Mouse (Mus musculus): Measurements from ENCODE around the gene AC153137.1. TPM values are rescaled to one million over a fixed set of nuclear protein-coding genes. Genes with fewer than 3 reads are reported as not detected.

AC153137.1 gene
- total and polyA plus RNA-seq, 3 experiments = not detected

GRCm38 (mm10) chr1:30948361-30948949, 29.3 kb downstream of the AC153137.1 start:
- Histone ChIP-seq H3K27me3 (ENCODE audit: control insufficient read depth in 1 of 2, insufficient read depth in 2 of 2, low read length in 2 of 2) (no peaks in the 10 kb centered on the region), H3K79me2 (ENCODE audit: control insufficient read depth, insufficient read depth, low read length, poor library complexity) (peaks cover 23% of the 10 kb centered on the region), H3K9me3 (replicated peaks; ENCODE audit: insufficient read depth, low read length) (no peaks in the 10 kb centered on the region), H3K27ac (ENCODE audit: control insufficient read depth, low read depth, low read length) (peak overlapping the region; percentile 76), H3K36me3 (ENCODE audit: control insufficient read depth in 1 of 2, insufficient read depth in 2 of 2, low read length in 2 of 2) (peaks cover 15 to 17% of the 10 kb centered on the region in 2 experiments), H3K4me3 (ENCODE audit: control insufficient read depth in 1 of 2, insufficient read depth in 1 of 2, low read depth in 2 of 2, low read length in 2 of 2) (peak overlapping the region; percentile 82 to 96), H3K4me1 (ENCODE audit: control insufficient read depth in 1 of 2, insufficient read depth in 2 of 2, low read length in 2 of 2) (peaks cover 0 to 3% of the 10 kb centered on the region in 2 experiments; a peak in 1 of 4 replicates), H3K9ac (ENCODE audit: control insufficient read depth, low read depth, low read length, poor library complexity, severe bottlenecking) (peak overlapping the region; percentile 97)
- peak; percentile 19 to 61 (median 21); a peak in 4 of 6 replicates for TF ChIP-seq CTCF (IDR thresholded peaks at IDR 0.05 in 2 of 3, conservative IDR thresholded peaks at IDR 0.05 in 1 of 3; ENCODE audit: control insufficient read depth in 1 of 3, insufficient read depth in 1 of 3, low read depth in 2 of 3, low read length in 3 of 3, poor library complexity in 1 of 3, severe bottlenecking in 1 of 3)
- TF ChIP-seq TBP (IDR thresholded peaks at IDR 0.05; ENCODE audit: low read depth, low read length) = peak; percentile 37; the same call in 1 of the 2 replicates
- TF ChIP-seq ZNF384 (IDR thresholded peaks at IDR 0.05; ENCODE audit: low read depth, low read length) = peak; percentile 85
- TF ChIP-seq HCFC1 (IDR thresholded peaks at IDR 0.05; ENCODE audit: low read depth, low read length) = peak; percentile 63
- peak; percentile 61 for TF ChIP-seq MXI1 (IDR thresholded peaks at IDR 0.05; ENCODE audit: low read depth, low read length)
- peak; percentile 77 for TF ChIP-seq SIN3A (IDR thresholded peaks at IDR 0.05; ENCODE audit: low read length)
- TF ChIP-seq TAL1 (IDR thresholded peaks at IDR 0.05; ENCODE audit: low read length) = no peak
- peak; percentile 1; the same call in 1 of the 2 replicates for TF ChIP-seq RAD21 (IDR thresholded peaks at IDR 0.05; ENCODE audit: low read depth, low read length)
- TF ChIP-seq SMC3 (IDR thresholded peaks at IDR 0.05; ENCODE audit: low read depth, low read length) = no peak
- peak; percentile 80 for DNase-seq (ENCODE audit: low read depth, low spot score)

GRCm38 (mm10) chr1:30945136-30945535, 32.6 kb downstream of the AC153137.1 start:
- Histone ChIP-seq H3K4me1 (ENCODE audit: control insufficient read depth in 1 of 2, insufficient read depth in 2 of 2, low read length in 2 of 2) (peaks cover 0 to 3% of the 10 kb centered on the region in 2 experiments; a peak in 1 of 4 replicates), H3K9ac (ENCODE audit: control insufficient read depth, low read depth, low read length, poor library complexity, severe bottlenecking) (no peak overlapping the region), H3K36me3 (ENCODE audit: control insufficient read depth in 1 of 2, insufficient read depth in 2 of 2, low read length in 2 of 2) (peaks cover 11 to 17% of the 10 kb centered on the region in 2 experiments), H3K4me3 (ENCODE audit: control insufficient read depth in 1 of 2, insufficient read depth in 1 of 2, low read depth in 2 of 2, low read length in 2 of 2) (no peak overlapping the region), H3K79me2 (ENCODE audit: control insufficient read depth, insufficient read depth, low read length, poor library complexity) (peaks cover 23% of the 10 kb centered on the region), H3K27ac (ENCODE audit: control insufficient read depth, low read depth, low read length) (no peak overlapping the region), H3K27me3 (ENCODE audit: control insufficient read depth in 1 of 2, insufficient read depth in 2 of 2, low read length in 2 of 2) (no peaks in the 10 kb centered on the region), H3K9me3 (replicated peaks; ENCODE audit: insufficient read depth, low read length) (no peaks in the 10 kb centered on the region)
- TF ChIP-seq MAZ (IDR thresholded peaks at IDR 0.05; ENCODE audit: low read depth, low read length) = no peak
- TF ChIP-seq TAL1 (IDR thresholded peaks at IDR 0.05; ENCODE audit: low read length) = no peak
- TF ChIP-seq KAT2A (conservative IDR thresholded peaks at IDR 0.05; ENCODE audit: low read depth, low read length) = no peak
- TF ChIP-seq SIN3A (IDR thresholded peaks at IDR 0.05; ENCODE audit: low read length) = no peak
- TF ChIP-seq RCOR1 (IDR thresholded peaks at IDR 0.05; ENCODE audit: low read depth, low read length) = no peak
- no peak for TF ChIP-seq MYB (IDR thresholded peaks at IDR 0.05; ENCODE audit: low read depth, low read length)
- no peak for TF ChIP-seq RAD21 (IDR thresholded peaks at IDR 0.05; ENCODE audit: low read depth, low read length)
- no peak for DNase-seq (ENCODE audit: low read depth, low spot score)

GRCm38 (mm10) chr1:30940571-30940970, 37.2 kb downstream of the AC153137.1 start:
- Histone ChIP-seq H3K27me3 (ENCODE audit: control insufficient read depth in 1 of 2, insufficient read depth in 2 of 2, low read length in 2 of 2) (no peaks in the 10 kb centered on the region), H3K4me3 (ENCODE audit: control insufficient read depth in 1 of 2, insufficient read depth in 1 of 2, low read depth in 2 of 2, low read length in 2 of 2) (no peak overlapping the region)
- DNase-seq (ENCODE audit: low read depth, low spot score) = no peak
- TF ChIP-seq ELF1 (IDR thresholded peaks at IDR 0.05; ENCODE audit: low read depth, low read length) (no peak), SIN3A (IDR thresholded peaks at IDR 0.05; ENCODE audit: low read length) (no peak), ZKSCAN1 (IDR thresholded peaks at IDR 0.05; ENCODE audit: low read depth, low read length) (no peak), CHD2 (IDR thresholded peaks at IDR 0.05; ENCODE audit: low read length) (no peak), ETS1 (IDR thresholded peaks at IDR 0.05; ENCODE audit: low read depth, low read length) (no peak), ZC3H11A (IDR thresholded peaks at IDR 0.05; ENCODE audit: low read depth, low read length) (no peak), ZMIZ1 (IDR thresholded peaks at IDR 0.05; ENCODE audit: low read depth, low read length) (no peak), USF1 (IDR thresholded peaks at IDR 0.05; ENCODE audit: low read depth, low read length) (no peak), MAFK (IDR thresholded peaks at IDR 0.05; ENCODE audit: borderline replicate concordance, low read depth, low read length) (no peak), GATA1 (IDR thresholded peaks at IDR 0.05; ENCODE audit: low read depth, low read length) (no peak), USF2 (IDR thresholded peaks at IDR 0.05; ENCODE audit: borderline replicate concordance in 1 of 2, insufficient read depth in 1 of 2, low read depth in 1 of 2, low read length in 2 of 2) (no peak), ZNF384 (IDR thresholded peaks at IDR 0.05; ENCODE audit: low read depth, low read length) (no peak), NRF1 (IDR thresholded peaks at IDR 0.05; ENCODE audit: insufficient read depth, low read depth, low read length, poor library complexity, severe bottlenecking) (no peak), UBTF (IDR thresholded peaks at IDR 0.05; ENCODE audit: borderline replicate concordance, insufficient read depth, low read depth, low read length) (no peak)

More at GRCm38 (mm10) chr1:30940571-30940970, 37.2 kb downstream of the AC153137.1 start:
- no peak overlapping the region for H3K9ac ChIP-seq (ENCODE audit: control insufficient read depth, low read depth, low read length, poor library complexity, severe bottlenecking)
- H3K79me2 ChIP-seq (ENCODE audit: control insufficient read depth, insufficient read depth, low read length, poor library complexity) = no peaks in the 10 kb centered on the region; the same call in 1 of the 2 replicates
- no peak overlapping the region for H3K27ac ChIP-seq (ENCODE audit: control insufficient read depth, low read depth, low read length)
- H3K4me1 ChIP-seq (ENCODE audit: control insufficient read depth in 1 of 2, insufficient read depth in 2 of 2, low read length in 2 of 2) = no peaks in the 10 kb centered on the region
- no peaks in the 10 kb centered on the region for H3K9me3 ChIP-seq (replicated peaks; ENCODE audit: insufficient read depth, low read length)
- peaks cover 0 to 13% of the 10 kb centered on the region in 2 experiments; a peak in 2 of 4 replicates for H3K36me3 ChIP-seq (ENCODE audit: control insufficient read depth in 1 of 2, insufficient read depth in 2 of 2, low read length in 2 of 2)

All from MEL (cell line).